Mouse (Mus musculus) neural tube, embryonic 14.5 days (tissue): ENCODE results near the gene Zbtb5. TPM values are rescaled to one million over a fixed set of nuclear protein-coding genes. Genes with fewer than 3 reads are reported as not detected.

ENCODE experiments used
- ATAC-seq: fragments of 200-750 bp; cut with Nextera tagmentation; 2 replicates; pipeline ENCODE4 v1.8.0; 2017; ENCODE audit warnings: low read depth, mild to moderate bottlenecking, moderate TSS enrichment, moderate library complexity
- H3K27ac ChIP-seq: fragments of 300-500 bp; sonication (generic); 2 replicates; pipeline ENCODE4 v1.5.1; 2014; ENCODE audit warnings: low read depth, mild to moderate bottlenecking, control low read depth, low read length, moderate library complexity, mixed read lengths
- H3K27me3 ChIP-seq: fragments of 300-500 bp; sonication (generic); 2 replicates; pipeline ENCODE4 v1.6.1; 2014; ENCODE audit warnings: low read length; ENCODE audit not compliant: control insufficient read depth, insufficient read depth
- H3K36me3 ChIP-seq: fragments of 300-500 bp; sonication (generic); 2 replicates; pipeline ENCODE4 v1.6.1; 2014; ENCODE audit warnings: low read length, mixed read lengths; ENCODE audit not compliant: control insufficient read depth, insufficient read depth
- H3K4me1 ChIP-seq: fragments of 300-500 bp; sonication (generic); 2 replicates; pipeline ENCODE4 v1.6.1; 2014; ENCODE audit warnings: low read length; ENCODE audit not compliant: control insufficient read depth, insufficient read depth
- H3K4me2 ChIP-seq: fragments of 300-500 bp; sonication (generic); 2 replicates; pipeline ENCODE4 v1.6.1; 2014; ENCODE audit warnings: mild to moderate bottlenecking, low read depth, low read length, control low read depth
- H3K4me3 ChIP-seq: fragments of 300-500 bp; sonication (generic); 2 replicates; pipeline ENCODE4 v1.5.1; 2014; ENCODE audit warnings: low read depth, low read length, control low read depth, mixed read lengths
- H3K9ac ChIP-seq: fragments of 300-500 bp; sonication (generic); replicated peaks from 2 replicates; pipeline ENCODE4 v1.6.1; 2014; ENCODE audit warnings: low read depth, mild to moderate bottlenecking, control low read depth, low read length, mixed read lengths
- H3K9me3 ChIP-seq: fragments of 300-500 bp; sonication (generic); 2 replicates; pipeline ENCODE4 v1.6.1; 2016; ENCODE audit warnings: low read length; ENCODE audit not compliant: control insufficient read depth
- WGBS: fragments of 180-500 bp; shearing (Covaris S2); extraction: QIAGEN DNeasy Blood & Tissue Kit; methylation state at CpG from one replicate; pipeline ENCODE4 v1.1.7; 2014; 5-methylcytosine and 5-hydroxymethylcytosine counted together
- polyA plus RNA-seq: library from polyadenylated mRNA; unstranded; fragments of >200 nt; fragmentation: Nextera tagmentation; extraction: Ambion mirVana; gene quantifications from 2 replicates; pipeline ENCODE4 v1.2.1, GENCODE M21; 2014

Zbtb5 gene
- polyA plus RNA-seq, 1 experiment from 2014 or later: 43.5 TPM

DNA sequence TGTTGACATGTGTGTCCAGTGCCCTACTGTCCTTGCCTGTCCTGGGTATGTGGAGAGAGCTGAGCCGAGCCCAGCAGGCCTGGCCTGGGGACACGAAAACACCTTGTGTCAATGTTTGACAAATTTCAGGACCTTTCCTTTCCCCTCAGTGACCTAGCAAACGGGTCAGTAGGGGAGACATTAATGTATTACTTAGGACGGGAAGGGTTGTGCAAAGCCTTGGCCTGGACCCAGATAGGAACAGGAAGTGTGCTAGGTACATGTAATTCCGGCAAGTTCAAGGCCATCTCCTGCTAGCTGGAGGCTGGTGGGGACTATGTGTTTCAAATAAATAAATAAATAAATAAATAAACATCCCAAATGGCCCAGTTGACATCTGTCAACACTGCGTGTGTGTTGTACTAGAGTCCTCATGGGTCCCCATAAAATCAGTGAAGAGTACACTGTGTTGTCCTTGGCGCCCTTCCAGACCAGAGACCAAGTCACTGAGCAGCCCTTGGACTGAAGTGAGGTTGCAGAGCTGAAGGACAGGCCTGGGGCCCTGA, 32.3 kb downstream of the Zbtb5 start:
- peaks cover 9% of the 10 kb centered on the region; the same call in 1 of the 2 replicates for H3K4me1 ChIP-seq
- no peak overlapping the region for H3K9ac ChIP-seq
- no peaks in the 10 kb centered on the region for H3K27me3 ChIP-seq
- no peak overlapping the region for H3K4me2 ChIP-seq
- 71% methylated on average over 7 of the region's 7 CpGs for WGBS
- peak; percentile 12; the same call in 1 of the 2 replicates for ATAC-seq
- no peaks in the 10 kb centered on the region for H3K36me3 ChIP-seq
- H3K9me3 ChIP-seq: no peaks in the 10 kb centered on the region
- no peak overlapping the region for H3K27ac ChIP-seq
- H3K4me3 ChIP-seq: no peak overlapping the region

DNA sequence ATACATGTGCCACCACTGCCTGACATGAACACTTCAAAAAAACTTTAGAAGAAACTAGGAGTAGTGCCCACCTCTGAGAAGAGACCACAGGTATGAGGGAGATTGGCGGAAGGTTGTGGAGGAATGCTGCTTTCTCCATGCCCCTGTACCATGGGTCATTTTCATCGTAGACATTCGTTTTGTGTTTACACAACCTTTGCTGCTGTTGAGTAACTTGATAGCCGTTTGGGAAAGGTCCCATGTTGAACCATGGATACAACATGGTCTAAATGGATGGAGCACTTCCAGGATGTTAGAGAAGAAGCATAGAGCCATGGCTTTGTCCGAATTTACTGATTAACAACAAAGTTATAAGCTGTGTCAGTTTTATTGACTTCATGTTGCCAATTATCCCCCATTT, 34.0 kb downstream of the Zbtb5 start:
- Histone ChIP-seq H3K4me2 (no peak overlapping the region), H3K27ac (no peak overlapping the region), H3K9me3 (no peaks in the 10 kb centered on the region), H3K9ac (no peak overlapping the region), H3K4me3 (no peak overlapping the region), H3K27me3 (no peaks in the 10 kb centered on the region), H3K4me1 (peaks cover 9% of the 10 kb centered on the region; the same call in 1 of the 2 replicates), H3K36me3 (no peaks in the 10 kb centered on the region)
- no peak for ATAC-seq
- 81% methylated on average over 5 of the region's 5 CpGs for WGBS

DNA sequence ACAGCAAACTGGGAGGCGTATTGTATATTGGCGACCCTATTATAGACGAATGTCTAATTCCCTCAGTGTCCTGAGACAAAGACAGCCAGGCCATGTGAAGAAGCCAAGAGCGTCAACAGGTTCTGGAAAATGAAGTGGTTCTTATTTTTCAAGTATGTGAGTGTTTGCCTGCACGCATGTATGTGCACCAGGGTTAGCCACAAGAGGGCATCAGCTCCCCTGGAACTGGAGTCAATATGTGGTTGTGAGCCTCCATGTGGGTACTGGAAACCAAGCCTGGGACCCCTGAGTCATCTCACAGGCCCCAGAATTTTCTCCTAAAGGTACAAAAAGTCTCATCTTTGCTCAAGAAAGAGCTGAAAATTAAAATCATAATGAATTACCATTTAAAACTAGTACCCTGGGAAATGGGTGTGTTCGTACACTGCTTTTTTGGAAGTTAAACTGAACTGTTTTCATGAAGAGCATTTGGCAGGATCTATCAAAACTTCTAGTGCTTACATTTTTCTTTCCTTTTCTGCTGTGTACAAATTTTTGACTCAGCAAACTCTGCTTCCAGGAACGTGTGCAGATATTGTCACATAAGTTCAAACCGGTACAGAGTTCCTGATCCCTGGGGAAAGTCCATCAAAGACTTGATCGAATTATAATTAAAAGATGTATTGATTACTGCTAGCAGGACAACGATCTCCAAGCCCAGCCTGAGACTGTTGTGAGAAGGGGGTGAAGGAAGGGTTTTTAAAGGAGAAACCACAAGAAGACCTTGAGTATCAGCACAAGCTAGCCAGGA, 35.1 kb downstream of the Zbtb5 start:
- no peak overlapping the region for H3K27ac ChIP-seq
- H3K9ac ChIP-seq: no peak overlapping the region
- H3K36me3 ChIP-seq: no peaks in the 10 kb centered on the region
- no peak overlapping the region for H3K4me3 ChIP-seq
- no peaks in the 10 kb centered on the region for H3K9me3 ChIP-seq
- no peak overlapping the region for H3K4me2 ChIP-seq
- 87% methylated on average over 10 of the region's 10 CpGs for WGBS
- peaks cover 9% of the 10 kb centered on the region; the same call in 1 of the 2 replicates for H3K4me1 ChIP-seq
- ATAC-seq: no peak
- H3K27me3 ChIP-seq: no peaks in the 10 kb centered on the region

DNA sequence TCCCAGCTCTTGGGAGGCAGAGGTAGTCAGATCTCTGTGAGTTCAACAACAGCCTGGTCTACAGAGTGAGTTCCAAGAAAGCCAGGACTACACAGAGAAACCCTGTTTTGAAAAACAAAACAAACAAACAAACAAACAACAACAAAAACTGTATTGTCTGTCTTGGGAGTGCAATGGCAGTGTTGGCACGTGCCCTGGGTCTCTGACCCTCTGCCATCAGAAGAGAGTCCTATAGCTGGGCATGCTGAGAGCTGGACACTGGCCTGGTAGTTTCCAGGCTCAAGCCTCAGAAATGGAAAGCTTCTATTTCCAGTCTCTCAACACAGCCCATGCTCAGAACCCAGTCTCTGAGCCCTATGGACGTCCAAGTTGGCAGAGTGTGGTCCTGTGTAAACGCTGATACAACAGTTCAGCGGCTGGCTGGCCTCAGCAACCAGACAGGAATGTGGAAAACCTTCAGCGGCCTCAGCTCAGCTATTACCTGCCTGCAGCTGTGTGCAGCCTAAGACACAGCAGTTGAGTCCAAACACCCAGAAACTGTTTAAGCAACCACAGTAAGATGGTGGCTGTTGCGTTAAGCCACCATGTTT, 36.1 kb downstream of the Zbtb5 start:
- Histone ChIP-seq H3K9ac (no peak overlapping the region), H3K27ac (no peak overlapping the region), H3K36me3 (no peaks in the 10 kb centered on the region), H3K4me3 (no peak overlapping the region), H3K9me3 (no peaks in the 10 kb centered on the region), H3K4me1 (no peaks in the 10 kb centered on the region; the same call in 1 of the 2 replicates), H3K4me2 (no peak overlapping the region), H3K27me3 (no peaks in the 10 kb centered on the region)
- WGBS: 79% methylated on average over 6 of the region's 6 CpGs
- ATAC-seq: no peak

DNA sequence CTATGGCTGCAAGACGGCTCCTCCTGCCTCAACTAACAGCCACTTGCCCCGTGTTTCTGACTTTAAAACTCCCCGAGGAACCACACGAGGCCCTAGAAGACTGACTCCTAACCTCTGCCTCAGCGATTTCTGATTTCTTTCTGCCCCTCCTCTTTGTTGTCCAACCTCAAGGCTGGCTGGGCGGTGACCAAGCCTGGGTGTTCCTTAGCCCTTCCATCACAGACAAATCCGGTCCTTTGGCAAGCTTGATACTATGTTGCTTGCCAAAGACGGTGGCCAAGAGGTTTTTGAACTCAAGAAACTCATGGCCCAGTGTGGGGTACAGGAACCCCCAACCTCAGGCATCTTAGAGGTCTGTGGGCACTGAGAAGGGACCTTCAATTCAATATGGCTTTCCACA, 37.9 kb downstream of the Zbtb5 start:
- Histone ChIP-seq H3K36me3 (no peaks in the 10 kb centered on the region), H3K9me3 (no peaks in the 10 kb centered on the region), H3K4me3 (no peak overlapping the region), H3K9ac (no peak overlapping the region), H3K27ac (no peak overlapping the region), H3K4me2 (no peak overlapping the region), H3K27me3 (no peaks in the 10 kb centered on the region), H3K4me1 (no peaks in the 10 kb centered on the region)
- 77% methylated on average over 8 of the region's 8 CpGs for WGBS
- no peak for ATAC-seq

DNA sequence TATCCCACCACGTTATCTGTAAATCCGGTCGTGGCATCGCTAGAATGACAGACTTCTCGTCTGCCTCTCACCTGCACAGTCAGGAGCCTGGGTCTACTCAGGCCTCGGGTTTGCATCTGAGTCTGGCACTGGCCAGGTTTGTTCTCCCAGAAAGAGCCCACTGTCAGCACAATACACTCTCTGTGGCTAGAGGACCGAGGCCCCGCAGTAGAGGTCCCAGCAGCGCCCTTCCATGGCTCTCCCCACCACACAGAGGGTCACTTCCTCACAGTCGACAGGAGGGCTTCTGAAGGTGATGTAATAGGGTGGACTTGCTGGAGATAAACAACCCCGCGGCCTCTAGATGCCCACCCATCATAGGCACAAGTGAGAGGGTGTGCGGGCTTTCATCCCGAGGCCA, 38.3 kb downstream of the Zbtb5 start:
- no peak overlapping the region for H3K4me3 ChIP-seq
- H3K27ac ChIP-seq: no peak overlapping the region
- WGBS: 55% methylated on average over 14 of the region's 14 CpGs
- no peak overlapping the region for H3K9ac ChIP-seq
- no peaks in the 10 kb centered on the region for H3K27me3 ChIP-seq
- no peaks in the 10 kb centered on the region for H3K36me3 ChIP-seq
- ATAC-seq: no peak
- H3K4me2 ChIP-seq: no peak overlapping the region
- H3K4me1 ChIP-seq: no peaks in the 10 kb centered on the region
- H3K9me3 ChIP-seq: no peaks in the 10 kb centered on the region

DNA sequence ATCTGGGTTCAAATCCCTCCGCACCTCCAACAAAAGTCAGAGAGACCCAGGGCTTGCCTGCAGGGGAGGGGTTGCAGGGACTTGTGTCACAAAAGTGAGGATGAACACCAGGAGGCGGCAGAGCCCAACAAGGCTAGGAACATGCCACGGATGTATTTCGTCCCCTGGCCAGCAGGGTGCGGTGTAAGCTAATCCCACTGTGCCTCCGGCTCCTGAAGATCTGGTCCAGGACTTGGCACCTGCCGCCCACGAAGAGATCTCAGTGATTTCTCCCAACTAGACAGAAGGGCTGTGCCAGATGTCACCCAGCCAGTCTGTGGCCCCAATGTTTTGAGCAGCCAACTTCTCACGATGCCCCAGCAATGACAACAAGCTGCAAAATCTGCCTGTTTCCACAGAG, 38.8 kb downstream of the Zbtb5 start:
- no peaks in the 10 kb centered on the region for H3K36me3 ChIP-seq
- H3K27me3 ChIP-seq: no peaks in the 10 kb centered on the region
- H3K4me3 ChIP-seq: no peak overlapping the region
- no peak for ATAC-seq
- H3K4me1 ChIP-seq: no peaks in the 10 kb centered on the region
- no peak overlapping the region for H3K27ac ChIP-seq
- WGBS: 9% methylated on average over 9 of the region's 9 CpGs
- no peak overlapping the region for H3K9ac ChIP-seq
- H3K9me3 ChIP-seq: no peaks in the 10 kb centered on the region
- no peak overlapping the region for H3K4me2 ChIP-seq

DNA sequence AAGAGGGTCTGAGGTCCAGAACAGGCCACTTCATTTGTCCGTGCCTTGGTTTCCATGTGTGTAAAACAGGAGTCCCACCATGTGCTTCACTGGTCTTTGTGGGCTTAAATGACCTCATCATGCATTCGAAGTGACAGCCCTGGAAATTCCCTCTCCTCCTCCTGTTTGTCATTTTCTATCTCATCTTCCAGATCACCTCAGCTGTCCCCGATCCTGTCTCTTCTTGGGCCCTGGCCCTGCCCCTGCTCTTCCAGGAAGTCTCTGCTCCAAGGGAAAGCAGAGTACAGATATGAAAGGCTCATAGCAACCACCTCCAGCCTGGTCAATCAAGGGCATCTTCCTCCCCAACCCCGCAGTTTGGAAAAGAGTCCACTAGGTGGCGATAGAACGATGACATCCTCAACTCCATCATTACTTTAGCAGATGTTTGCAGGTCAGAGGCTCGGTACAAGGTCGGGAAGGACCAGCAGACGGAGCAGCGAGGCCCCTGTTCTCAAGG, 41.6 kb downstream of the Zbtb5 start:
- no peak for ATAC-seq
- H3K27ac ChIP-seq: no peak overlapping the region
- H3K9ac ChIP-seq: no peak overlapping the region
- no peaks in the 10 kb centered on the region for H3K27me3 ChIP-seq
- no peaks in the 10 kb centered on the region for H3K36me3 ChIP-seq
- no peaks in the 10 kb centered on the region for H3K4me1 ChIP-seq
- H3K9me3 ChIP-seq: no peaks in the 10 kb centered on the region
- H3K4me2 ChIP-seq: no peak overlapping the region
- 24% methylated on average over 10 of the region's 10 CpGs for WGBS
- H3K4me3 ChIP-seq: no peak overlapping the region

DNA sequence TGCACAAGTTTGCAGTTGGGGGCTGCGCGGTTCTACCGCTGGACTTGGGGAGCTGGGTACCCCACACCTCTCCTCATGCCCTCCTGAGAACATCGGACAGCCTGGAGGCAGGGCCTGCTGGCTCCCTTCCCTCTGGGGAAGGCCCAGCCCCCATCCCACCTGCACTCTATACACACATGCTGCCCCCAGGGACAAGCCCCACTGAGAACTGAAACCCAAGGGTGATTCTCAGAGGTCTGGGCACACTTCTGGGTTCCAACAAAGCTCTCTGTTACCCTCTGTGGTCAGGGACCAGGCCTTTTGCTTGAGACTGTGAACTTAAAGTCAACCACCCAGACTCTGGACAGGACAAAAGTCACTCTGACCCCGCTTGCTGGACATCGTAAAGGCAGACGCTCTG, 42.2 kb downstream of the Zbtb5 start:
- 94% methylated on average over 7 of the region's 7 CpGs for WGBS
- H3K4me1 ChIP-seq: no peaks in the 10 kb centered on the region
- H3K27me3 ChIP-seq: no peaks in the 10 kb centered on the region
- no peak overlapping the region for H3K4me3 ChIP-seq
- H3K9me3 ChIP-seq: no peaks in the 10 kb centered on the region
- H3K9ac ChIP-seq: no peak overlapping the region
- no peak overlapping the region for H3K4me2 ChIP-seq
- H3K36me3 ChIP-seq: no peaks in the 10 kb centered on the region
- H3K27ac ChIP-seq: no peak overlapping the region
- ATAC-seq: no peak
